Mouse (Mus musculus): ENCODE data around the gene 3110082J24Rik.
A peak's percentile ranks its signal among the peaks of the same experiment; 100 is the strongest.

Gene 3110082J24Rik

DNA sequence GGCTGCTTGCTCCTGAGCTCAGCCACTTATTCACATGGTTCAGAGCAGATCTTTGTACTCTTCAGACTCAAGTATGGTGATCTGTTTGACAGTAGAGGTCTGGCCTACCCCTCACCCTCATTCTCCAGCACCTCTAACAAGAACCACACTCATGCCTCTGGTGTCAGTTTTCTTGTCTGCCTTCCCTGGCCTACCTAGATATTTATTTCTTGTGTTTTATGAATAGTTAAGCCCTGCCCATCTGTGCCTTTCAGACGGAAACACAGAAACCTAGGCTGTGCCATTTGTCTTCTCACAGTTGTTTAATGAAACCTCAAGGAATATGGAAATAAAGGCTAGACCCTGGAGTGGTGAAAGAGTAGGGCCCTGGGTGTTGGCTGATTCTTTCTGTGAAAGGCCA is 12.1 kb upstream of the 3110082J24Rik start:
- DNase-seq (ENCODE audit: low read depth, low spot score), result no peak

DNA sequence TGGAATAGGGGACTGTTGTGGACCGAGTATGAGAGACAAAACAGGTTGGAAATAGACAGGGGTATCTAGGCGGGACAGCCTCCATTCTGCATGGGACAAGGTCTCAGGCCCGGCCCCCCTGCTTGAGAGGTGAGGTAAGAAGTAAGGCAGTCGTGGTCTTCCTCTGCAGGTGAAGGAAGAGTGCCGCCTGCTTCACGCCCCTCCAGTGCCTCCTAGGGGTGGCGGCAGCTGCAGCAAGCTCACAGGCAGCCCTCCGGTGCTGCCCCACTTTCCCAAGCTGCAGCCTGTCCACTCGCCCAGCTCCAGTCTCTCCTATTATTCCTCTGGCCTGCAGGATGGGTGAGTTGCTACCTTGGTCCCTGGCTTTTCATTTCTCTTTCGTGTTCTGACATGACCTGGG is 9.8 kb upstream of the 3110082J24Rik start:
- DNase-seq (ENCODE audit: low read depth, low spot score), result peak; percentile 69

GRCm38 (mm10) chr5:30114761-30115140 is 8.9 kb upstream of the 3110082J24Rik start:
- no peak for DNase-seq (ENCODE audit: low read depth, low spot score)

DNA sequence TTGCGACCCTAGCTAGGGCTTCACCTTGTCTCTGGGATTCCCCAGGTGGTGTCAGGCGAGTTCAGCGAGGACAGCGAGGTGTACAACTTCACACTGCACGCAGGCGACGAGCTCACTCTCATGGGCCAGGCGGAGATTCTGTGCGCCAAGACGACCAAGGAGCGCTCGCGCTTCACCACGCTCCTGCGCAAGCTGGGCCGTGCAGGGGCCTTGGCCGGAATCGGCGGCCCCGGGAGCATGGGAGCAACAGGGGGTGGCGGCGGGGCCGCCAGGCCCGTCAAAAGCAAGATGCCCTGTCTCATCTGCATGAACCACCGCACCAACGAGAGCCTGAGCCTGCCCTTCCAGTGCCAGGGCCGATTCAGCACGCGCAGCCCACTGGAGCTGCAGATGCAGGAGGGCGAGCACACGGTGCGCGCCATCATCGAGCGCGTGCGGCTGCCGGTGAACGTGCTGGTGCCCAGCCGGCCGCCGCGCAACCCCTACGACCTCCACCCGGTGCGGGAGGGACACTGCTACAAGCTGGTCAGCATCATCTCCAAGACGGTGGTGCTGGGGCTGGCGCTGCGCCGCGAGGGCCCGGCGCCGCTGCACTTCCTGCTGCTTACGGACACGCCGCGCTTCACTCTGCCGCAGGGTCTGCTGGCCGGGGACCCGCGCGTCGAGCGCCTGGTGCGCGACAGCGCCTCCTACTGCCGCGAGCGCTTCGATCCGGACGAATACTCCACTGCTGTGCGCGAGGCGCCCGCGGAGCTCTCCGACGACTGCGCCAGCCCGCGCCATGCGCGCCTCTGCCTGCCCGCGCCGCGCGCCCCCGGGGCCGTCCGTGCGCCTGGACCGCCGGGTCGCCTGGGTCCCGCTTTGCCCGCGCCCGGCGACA is 8.2 kb upstream of the 3110082J24Rik start:
- peak; percentile 96 for DNase-seq (ENCODE audit: low read depth, low spot score)

GRCm38 (mm10) chr5:30112533-30113068 is 6.7 kb upstream of the 3110082J24Rik start:
- DNase-seq (ENCODE audit: low read depth, low spot score), result peak; percentile 23

DNA sequence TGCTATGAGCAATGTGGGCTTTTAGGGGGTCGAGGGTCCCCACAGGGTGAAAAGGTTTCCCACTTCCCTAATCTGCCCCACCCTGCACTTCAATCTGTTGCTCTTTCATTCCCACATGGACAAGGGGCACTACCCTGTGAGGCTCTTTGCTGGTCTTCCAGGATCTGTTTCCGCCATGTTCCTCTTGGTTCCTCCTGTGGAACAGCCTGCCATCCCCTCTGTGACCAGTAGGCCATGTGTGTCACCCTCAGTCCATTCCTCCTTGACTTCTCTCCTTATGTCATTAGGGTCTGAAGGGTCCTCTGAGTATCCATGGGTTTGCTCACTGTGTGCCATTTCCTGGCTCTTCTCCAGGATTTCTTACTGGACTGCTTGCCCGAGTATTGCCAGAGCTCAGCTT is 5.9 kb upstream of the 3110082J24Rik start:
- peak; percentile 45 for DNase-seq (ENCODE audit: low read depth, low spot score)

GRCm38 (mm10) chr5:30111126-30111525 is 5.2 kb upstream of the 3110082J24Rik start:
- DNase-seq (ENCODE audit: low read depth, low spot score), result peak; percentile 86

GRCm38 (mm10) chr5:30110371-30111060 is 4.6 kb upstream of the 3110082J24Rik start:
- DNase-seq (ENCODE audit: low read depth, low spot score), result no peak

- no peak for DNase-seq (ENCODE audit: low read depth, low spot score)
These were observed 4.0 kb upstream of the 3110082J24Rik start for GRCm38 (mm10) chr5:30109899-30110298.

- DNase-seq (ENCODE audit: low read depth, low spot score), result no peak
These were observed 2.3 kb upstream of the 3110082J24Rik start for GRCm38 (mm10) chr5:30108233-30108632.

DNA sequence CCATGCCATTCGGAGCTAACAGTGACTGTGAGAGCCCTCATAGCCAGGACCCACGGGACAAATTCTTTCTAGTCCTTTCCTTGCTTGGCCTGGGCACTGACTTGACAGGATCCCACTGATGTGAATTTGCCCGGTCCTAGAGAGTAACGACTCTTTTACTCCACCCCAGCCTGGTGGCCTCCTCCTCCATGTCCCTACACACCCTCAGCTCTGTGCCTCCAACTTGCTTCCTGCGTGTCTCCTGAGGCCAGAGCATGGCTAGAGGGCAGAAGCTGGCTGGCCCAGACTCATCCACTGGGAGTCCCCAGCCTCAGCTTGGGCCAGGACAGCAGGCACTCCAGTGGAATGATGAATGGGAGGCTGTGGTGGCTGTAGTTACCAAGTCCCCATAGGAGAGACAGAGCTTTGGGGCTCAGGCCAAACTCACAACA is 1.7 kb upstream of the 3110082J24Rik start:
- no peak for DNase-seq (ENCODE audit: low read depth, low spot score)

- DNase-seq (ENCODE audit: low read depth, low spot score), result no peak
These were observed 1.3 kb upstream of the 3110082J24Rik start for GRCm38 (mm10) chr5:30107186-30107585.

DNA sequence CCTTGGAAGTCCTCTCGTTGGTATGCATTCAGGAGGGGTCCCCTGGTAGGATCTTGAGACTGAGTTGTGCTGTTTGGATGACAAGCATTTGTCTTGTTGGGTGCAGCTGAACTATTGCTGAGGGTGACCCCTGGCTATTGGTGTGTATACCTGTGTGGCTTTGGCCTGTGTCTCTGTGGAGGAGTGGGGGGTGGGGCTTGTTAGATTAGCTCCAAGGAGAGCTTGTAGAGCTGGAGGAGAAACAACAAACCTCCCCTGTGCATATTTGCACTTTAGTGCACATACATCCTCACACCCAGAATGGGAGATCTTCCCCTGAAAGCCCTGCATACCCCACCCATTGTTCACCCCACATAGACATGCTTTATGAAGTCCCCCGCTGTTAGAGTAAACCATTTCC is 870 bp upstream of the 3110082J24Rik start:
- no peak for DNase-seq (ENCODE audit: low read depth, low spot score)

DNA sequence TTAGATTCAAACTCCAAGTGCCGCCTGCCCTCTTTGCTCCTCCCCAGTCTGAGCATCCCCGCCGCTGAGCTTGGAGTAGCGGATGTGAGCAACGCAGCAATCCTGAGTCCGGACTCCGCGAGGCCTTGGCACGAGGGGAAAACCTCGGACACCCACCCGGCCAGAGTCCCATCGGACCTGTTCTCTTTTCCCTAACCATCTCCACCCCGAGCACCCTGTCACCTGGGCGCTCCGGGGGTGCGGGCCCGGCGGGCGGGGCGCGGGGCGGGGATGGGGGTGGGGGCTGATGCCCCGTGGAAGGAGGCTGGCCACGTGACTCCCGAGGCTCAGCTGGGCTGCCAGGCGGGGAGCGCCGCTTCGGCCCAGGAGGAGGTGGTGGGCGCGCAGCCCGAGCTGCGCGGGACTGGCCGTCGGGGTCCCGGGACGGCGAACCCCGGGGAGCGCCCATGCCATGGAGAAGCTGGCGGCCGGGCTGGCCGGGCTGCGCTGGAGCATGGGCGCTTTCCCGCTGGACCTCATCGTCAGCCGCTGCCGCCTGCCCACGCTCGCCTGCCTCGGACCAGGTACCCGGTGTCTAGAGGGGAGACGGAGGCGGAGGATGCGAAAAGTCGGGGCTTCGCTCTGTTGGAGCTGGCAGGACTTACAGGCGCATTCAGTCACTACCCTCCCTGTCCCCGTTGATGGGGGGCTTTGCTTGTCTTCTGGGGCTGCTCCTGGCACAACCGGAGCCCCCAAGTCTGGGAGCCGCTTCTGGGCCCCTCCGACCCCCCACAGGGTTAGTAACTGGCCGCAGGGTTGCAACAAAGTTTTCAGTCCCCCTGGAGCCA is 832 bp downstream of the 3110082J24Rik start, which contains the start of gene Garem2:
Gene Garem2 (plus strand): TSS at position 321 of the 827 bp plus-strand sequence.
- peak; percentile 69 for DNase-seq (ENCODE audit: low read depth, low spot score)

GRCm38 (mm10) chr5:30104339-30104738 is 1.5 kb downstream of the 3110082J24Rik start:
- DNase-seq (ENCODE audit: low read depth, low spot score), result peak; percentile 85

GRCm38 (mm10) chr5:30103340-30103739 is 2.5 kb downstream of the 3110082J24Rik start:
- DNase-seq (ENCODE audit: low read depth, low spot score), result no peak

DNA sequence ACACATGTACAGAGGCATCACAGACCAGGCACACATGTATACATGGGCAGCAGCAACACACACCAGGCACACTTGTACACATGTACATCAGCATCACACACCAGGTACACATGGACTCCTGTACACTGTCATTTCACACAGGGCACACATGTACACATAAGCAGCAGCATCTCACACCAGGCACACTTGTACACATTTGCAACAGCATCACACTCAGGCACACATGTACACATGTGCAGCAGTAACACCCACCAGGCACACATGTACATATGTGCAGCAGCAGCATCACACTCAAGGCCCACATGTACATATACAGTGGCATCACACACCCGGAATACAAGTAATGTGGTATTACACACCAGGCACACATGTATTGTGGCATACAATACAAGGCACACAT is 7.6 kb downstream of the 3110082J24Rik start:
- no peak for DNase-seq (ENCODE audit: low read depth, low spot score)

- no peak for DNase-seq (ENCODE audit: low read depth, low spot score)
These were observed 10.2 kb downstream of the 3110082J24Rik start for GRCm38 (mm10) chr5:30095731-30096130.

DNA sequence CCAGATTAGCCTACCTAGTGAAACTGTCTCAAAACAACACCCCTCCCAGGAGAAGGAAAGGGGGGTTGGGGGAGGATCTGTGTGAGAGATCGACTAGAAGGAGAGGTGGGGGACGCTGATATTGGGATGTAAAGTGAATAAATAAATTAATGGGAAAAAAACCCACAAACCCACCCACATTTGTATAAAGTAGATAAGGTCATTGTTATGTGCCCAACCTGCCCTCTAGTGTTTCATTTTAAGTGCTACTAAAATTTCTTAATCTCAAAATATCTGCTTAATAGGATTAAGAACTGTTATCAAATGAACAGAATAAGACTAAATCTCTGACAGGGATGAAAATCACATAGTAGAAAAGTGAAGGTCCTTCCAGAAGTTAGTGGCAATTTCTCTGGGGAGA is 11.5 kb downstream of the 3110082J24Rik start:
- DNase-seq (ENCODE audit: low read depth, low spot score), result no peak

- DNase-seq (ENCODE audit: low read depth, low spot score), result peak; percentile 86
These were observed 13.2 kb downstream of the 3110082J24Rik start for GRCm38 (mm10) chr5:30092701-30093100.

Data from ZHBTc4 (cell line).